Mouse (Mus musculus) layer of hippocampus, adult 11-12 months (tissue): ENCODE data around the gene Narf.

Source experiments
- DNase-seq: peaks from one replicate; pipeline ENCODE4 v3.0.0; 2022; ENCODE audit warnings: low spot score

Narf gene

DNA sequence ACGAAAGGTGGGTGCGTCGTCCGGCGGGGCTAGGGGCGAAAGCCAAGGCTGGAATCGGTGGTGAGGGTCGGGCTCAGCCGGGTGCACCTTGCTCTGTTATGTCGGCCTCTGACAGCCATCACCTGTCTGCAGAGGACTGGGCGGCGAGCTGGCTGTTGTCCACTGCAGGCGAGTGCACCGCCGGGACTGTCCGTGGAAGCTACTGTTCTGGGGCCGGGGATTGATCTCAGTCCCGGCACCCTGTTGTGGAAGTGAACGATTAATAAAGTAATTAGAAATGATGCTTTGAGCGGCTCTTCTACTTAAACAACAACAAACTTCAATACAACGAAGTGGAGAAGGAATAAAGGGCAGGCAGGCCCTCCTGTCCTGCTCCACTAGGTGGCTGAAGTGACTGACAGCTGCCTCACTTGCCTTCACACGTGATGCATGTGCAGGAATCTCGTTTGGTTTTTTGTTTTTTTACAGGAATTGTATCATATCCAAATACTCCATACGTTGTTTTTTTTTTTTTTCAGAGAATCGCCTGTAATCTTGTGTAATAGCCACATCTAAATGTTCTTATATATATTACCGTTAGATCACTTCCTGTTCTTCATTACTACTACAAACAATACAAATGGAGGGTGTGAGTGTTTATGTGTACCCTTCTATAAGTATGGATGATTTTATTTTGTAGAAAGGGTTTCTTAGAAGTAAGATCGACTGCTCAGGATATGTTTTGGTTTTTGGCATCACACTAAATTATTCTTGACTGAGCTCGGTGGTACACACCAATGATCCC is 484 bp downstream of the Narf start:
- DNase-seq = peak; percentile 39

DNA sequence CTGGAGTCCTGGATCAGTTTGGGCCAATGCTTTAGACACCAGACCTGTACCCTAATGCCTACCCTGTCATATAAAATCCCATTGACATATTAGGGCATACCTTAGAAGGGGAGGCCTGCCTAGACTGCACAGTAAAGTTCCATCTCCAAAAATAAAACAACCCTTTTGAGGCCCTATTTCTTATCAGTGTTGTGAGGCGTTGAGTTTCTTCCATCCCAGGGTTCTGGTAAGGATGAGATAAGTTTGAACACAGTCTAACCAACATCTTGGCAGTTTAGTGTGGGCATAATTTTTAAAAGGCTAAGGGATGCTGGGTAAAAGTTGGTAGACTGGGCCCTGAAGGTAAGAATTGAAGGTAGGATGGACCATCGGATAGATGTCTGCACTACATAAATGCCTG is 2.6 kb downstream of the Narf start:
- no peak for DNase-seq

DNA sequence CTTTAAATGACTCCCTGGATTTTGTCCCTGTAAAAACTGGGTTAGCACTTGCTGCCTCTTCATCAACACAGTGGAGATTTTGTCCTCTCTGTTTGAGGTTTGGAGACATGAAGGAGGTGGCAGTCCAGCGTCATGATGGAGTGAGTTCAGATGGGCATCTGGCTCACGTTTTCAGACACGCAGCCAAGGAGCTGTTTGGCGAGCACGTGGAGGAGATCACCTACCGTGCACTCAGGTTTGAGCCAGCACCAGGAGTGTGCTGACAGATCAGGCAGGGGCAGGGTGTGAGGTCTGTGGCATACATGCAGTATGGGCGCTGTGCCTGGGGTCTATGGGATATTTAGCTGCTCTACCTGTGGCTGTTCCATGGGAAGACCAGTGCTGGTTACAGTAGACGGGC is 13.1 kb downstream of the Narf start:
- no peak for DNase-seq

DNA sequence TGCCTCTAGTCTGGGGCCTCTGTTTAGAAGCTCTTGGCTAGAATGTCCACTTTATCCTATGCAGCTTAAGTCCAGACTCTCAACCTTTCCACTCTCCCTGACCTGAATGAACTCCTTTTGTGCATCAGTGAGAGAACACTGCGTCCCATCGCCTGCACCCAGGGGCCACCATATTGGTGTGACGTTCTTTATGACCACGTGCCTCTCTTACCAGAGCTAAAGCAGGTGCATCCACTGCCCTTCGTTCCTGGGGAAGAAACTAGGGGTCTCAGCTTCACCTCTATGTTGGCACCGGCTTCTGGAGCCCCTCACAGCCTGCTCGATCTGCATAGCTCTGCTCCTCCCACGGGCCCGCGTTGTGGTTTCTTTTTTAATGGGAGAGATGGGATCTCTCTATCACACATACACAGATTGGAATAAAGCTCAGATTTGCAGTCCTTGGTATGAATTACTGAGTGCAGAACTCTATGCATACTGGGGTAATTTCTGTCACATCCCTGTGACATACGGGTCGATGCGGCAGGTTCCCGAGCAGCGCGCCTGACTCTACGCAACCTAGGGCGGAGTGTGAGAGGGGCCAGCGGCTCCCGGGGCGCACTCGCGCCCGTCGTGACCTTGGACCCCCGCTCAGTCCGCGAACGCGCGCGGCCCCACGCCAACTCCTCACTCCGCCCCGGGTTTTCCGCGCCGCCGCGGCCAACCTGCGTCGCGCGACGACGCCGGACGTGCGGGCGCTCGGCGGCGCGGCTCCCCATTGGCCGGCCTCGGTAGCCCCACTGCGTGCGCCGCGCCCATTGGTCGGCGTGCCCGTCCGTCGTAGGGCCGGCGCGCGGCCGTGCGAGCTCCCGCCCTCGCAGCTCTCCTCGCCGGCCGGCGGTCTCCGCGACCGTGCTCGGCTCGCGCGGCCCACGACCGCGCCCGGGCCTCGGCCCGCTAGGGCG is 22.4 kb downstream of the Narf start, which contains the start of gene Foxk2:
TSS of gene Foxk2 (plus strand) at position 831 of the 941 bp plus-strand sequence.
- DNase-seq = peak; percentile 91

DNA sequence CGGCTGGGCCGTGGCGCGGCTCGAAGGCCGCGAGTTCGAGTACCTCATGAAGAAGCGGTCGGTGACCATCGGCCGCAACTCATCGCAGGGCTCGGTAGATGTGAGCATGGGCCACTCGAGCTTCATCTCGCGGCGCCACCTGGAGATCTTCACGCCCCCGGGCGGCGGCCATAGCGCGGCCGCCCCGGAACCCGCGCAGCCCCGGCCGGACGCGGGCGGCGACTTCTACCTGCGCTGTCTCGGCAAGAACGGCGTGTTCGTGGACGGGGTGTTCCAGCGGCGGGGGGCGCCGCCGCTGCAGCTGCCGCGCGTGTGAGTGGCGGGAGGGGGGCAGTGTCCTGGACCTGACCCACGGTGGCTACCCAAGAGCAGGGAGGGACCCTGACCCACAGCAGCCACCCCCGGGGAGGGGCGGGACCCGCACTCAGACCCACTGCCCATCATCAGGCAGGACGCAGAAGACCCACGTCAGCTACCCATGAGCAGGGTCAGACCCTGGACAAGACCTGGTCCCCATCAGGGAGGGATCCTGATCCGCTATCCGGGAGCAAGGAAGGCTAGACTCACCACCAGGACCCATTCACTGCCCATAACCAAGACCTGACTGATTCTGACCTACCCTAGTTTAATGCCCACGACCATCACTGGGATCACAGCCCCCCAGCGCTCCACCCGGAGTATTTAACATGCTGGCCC is 23.3 kb downstream of the Narf start:
- DNase-seq = peak; percentile 33

DNA sequence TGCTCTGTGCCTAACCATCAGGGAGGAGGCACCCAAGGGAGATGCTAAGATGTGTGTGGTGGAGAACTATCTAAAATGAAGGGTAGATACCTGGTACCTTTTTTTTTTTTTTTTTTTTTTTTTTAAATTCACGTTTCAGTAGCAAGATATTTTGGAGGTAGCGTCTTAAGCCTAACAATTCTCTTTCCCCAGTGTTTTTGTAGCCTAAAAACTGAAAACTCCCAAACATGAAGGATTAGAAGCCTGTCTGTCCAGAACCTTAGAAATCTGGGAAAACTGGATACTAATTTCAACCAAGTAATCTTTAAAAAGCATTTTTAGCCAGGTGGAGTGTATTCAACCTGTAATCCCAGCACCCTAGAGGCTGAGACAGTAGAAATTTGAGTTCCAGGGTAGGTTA is 24.0 kb downstream of the Narf start:
- no peak for DNase-seq

DNA sequence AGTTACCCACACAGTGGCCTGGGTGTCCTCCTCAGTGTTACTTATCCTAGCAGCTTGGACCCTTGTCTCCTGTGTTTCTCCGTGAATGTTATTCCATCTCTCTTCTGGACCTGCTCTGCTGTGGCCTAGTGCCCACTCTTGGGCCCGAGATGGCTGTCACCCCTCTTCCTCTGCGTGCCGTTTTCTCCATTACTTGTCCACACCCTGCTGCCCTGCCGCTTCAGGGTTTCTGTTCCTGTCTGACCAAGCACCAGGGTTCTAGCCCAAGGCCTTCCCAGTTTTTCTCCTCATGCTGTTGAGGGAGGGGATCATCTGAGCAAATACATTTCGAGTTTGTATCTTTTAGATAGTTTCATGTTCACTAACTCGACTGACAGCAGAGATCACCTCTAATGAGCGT is 40.5 kb downstream of the Narf start:
- no peak for DNase-seq

DNA sequence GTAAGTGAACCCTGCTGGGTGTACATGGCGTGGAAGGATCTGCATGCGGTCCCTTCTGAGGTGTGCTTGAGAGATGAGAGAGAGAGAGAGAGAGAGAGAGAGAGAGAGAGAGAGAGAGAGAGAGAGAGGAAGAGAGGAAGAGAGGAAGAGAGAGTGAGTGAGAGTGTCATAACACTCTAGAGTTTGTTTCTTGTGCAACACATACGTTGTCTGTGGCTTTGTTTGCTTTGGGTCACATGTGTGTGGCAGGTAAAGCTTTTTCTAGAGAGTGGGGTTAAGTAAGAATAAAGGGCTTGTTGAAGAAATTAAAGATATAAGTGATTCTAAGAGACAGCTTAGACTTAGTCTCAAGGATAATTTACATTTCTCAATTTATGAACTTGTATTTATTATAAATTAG is 41.0 kb downstream of the Narf start:
- DNase-seq = no peak

DNA sequence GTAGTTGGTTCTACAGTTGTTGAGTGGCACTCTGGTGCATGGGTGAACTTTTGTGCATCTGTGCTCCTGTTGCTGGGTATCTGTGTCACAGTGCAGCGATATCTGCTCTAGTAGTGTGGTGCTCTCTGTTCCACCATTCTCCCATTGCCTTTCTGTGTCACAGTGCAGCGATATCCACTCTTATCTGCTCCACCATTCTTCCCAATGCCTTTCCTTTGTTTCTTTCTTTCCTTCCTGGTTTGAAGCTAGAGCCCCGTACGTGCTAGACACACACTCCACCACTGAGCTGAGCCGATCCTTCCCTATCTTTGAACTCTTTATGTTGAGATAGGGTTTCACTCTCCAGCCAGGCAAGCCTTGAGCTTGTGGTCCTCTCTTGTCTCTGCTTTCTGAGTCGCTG is 45.9 kb downstream of the Narf start:
- DNase-seq = no peak

DNA sequence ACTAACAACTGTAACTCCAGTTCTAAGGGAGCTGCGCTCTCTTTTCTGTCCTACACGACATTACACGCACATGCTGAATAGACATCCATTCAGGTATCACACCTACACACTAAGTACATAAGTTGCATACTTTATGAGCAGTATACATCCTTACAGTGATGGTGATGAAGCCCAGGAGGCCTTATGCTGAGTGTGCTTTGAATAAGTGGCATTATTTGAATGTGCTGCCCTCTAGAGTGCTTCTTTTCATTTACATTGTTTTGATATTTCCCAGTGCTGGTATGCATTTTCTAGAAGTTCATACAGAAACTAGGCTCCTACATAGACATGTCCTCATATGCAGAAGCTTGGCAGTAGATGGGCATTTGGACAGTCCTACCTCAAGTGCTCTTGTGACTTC is 52.8 kb downstream of the Narf start:
- DNase-seq = no peak

DNA sequence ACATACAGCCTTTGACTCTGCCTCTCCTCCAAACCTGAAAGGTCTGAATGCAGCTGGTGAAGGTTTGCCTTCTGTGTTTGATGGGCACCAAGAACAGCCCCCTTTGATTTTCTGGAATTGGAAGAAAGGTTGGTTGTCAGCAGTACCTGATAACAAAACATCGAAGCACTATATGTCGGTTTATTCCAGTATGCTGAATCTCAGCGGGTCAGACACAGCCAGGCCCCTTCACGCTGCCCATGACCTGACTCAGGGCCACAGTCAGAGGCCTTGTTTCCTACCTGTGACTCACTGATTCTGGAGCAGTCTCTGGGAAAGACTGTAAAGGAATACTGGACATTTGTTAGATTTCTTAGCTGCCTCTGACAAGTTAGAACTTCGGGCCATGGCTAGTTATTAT is 57.7 kb downstream of the Narf start:
- no peak for DNase-seq

DNA sequence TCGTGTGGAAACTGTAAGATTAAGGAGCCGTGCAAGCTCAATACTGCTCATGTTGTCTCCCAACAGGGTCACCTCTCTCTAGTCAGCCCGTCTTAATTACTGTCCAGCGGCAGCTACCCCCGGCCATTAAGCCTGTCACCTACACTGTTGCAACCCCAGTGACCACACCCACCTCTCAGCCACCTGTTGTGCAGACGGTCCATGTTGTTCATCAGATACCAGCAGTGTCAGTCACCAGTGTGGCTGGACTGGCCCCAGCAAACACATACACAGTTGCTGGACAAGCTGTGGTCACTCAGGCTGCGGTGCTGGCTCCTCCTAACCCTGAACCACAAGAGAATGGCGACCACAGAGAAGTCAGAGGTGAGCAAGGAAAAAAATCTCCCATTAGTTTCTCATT is 61.4 kb downstream of the Narf start:
- no peak for DNase-seq

DNA sequence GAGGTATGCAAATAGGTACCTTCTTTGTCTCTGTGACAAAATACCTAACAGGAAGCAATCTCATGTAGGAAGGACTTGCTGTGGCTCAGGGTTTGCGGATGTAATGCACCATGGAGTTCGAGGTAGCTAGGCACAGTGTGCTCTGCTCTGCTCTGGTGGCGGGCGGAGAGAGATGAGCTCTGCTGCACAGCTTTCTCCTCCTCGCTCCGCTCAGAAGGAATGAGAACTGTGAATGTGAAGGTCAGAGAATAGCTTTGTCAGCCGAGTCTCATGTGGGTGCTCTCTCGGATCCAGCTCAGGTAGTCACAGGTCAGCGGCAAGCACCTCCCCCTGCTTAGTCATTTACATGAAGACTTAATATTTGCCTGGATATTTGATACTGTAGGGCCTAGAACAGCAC is 63.2 kb downstream of the Narf start:
- DNase-seq = no peak

DNA sequence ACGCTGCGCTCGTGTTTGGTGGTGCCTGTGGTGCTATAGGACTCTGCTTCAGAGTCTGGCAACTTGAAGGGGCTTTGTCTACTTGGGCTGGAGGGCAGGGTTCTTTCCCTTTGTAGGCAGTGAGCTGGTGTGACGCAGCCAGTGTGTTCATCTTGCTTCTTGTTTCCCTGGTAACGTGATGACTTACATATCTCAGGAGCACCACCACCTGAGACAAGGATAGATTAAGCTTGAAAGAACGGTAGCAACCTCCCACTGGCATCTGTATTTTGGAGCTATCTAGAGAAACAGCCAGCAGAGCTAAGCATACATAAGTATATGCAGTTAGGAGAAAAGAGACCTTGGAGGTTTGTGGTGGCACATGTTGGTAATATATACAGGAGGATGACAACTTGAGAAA is 68.3 kb downstream of the Narf start:
- DNase-seq = no peak
